Mouse (Mus musculus) lung, postnatal 0 days (tissue): ENCODE measurements around the gene Kcnn1.

Experiments
- CTCF ChIP-seq: IDR thresholded peaks from 2 replicates; pipeline ENCODE4 v1.5.1; 2016; ENCODE audit warnings: antibody characterized with exemption, mild to moderate bottlenecking
- EP300 ChIP-seq: IDR thresholded peaks from 2 replicates; pipeline ENCODE4 v1.6.1; 2016; ENCODE audit warnings: antibody characterized with exemption, mild to moderate bottlenecking, control low read depth

GRCm38 (mm10) chr8:70827796-70828195 is 35.3 kb downstream of the Kcnn1 start:
- TF ChIP-seq CTCF (no peak), EP300 (no peak)
